Mouse (Mus musculus) kidney, postnatal 4 days (tissue): ENCODE results near the gene Chchd6.

ENCODE experiments used
- DNase-seq, 2 experiments: peaks; one replicate each; pipeline ENCODE4 v3.0.0; 2021; ENCODE audit warnings: mixed read lengths in 2 of 2

Gene Chchd6

GRCm38 (mm10) chr6:89402406-89402805, 193.0 kb downstream of the Chchd6 start:
- DNase-seq = no peak

- no peak for DNase-seq
Observed at GRCm38 (mm10) chr6:89399564-89399963, 195.9 kb downstream of the Chchd6 start.

GRCm38 (mm10) chr6:89397919-89398318, 197.5 kb downstream of the Chchd6 start:
- no peak for DNase-seq

- no peak for DNase-seq
Observed at GRCm38 (mm10) chr6:89393820-89394219, 201.6 kb downstream of the Chchd6 start.

- DNase-seq = no peak
Observed at GRCm38 (mm10) chr6:89392213-89392612, 203.2 kb downstream of the Chchd6 start.

- no peak for DNase-seq
Observed at GRCm38 (mm10) chr6:89389771-89390170, 205.7 kb downstream of the Chchd6 start.

GRCm38 (mm10) chr6:89386956-89387355, 208.5 kb downstream of the Chchd6 start:
- no peak for DNase-seq

- DNase-seq = no peak
Observed at GRCm38 (mm10) chr6:89384699-89385098, 210.8 kb downstream of the Chchd6 start.

- no peak for DNase-seq
Observed at GRCm38 (mm10) chr6:89381851-89382250, 213.6 kb downstream of the Chchd6 start.

GRCm38 (mm10) chr6:89381172-89381571, 214.3 kb downstream of the Chchd6 start:
- DNase-seq = no peak

GRCm38 (mm10) chr6:89380751-89381150, 214.7 kb downstream of the Chchd6 start:
- DNase-seq = no peak

- DNase-seq = no peak
Observed at GRCm38 (mm10) chr6:89378264-89378663, 217.2 kb downstream of the Chchd6 start.

GRCm38 (mm10) chr6:89368812-89369211, 226.6 kb downstream of the Chchd6 start:
- peak in 1 of 2 experiments; percentile 40 for DNase-seq

GRCm38 (mm10) chr6:89364342-89364741, 231.1 kb downstream of the Chchd6 start:
- DNase-seq = peak; percentile 41 to 53

- DNase-seq = no peak
Observed at GRCm38 (mm10) chr6:89363107-89363451, 232.4 kb downstream of the Chchd6 start.

- DNase-seq = peak; percentile 65 to 82
Observed at GRCm38 (mm10) chr6:89362281-89363106, 233.0 kb downstream of the Chchd6 start, which contains the start of gene Plxna1. Gene Plxna1, minus strand, starts transcription at chr6:89362620.

GRCm38 (mm10) chr6:89361418-89362280, 233.8 kb downstream of the Chchd6 start:
- peak; percentile 71 to 80 for DNase-seq

- DNase-seq = no peak
Observed at GRCm38 (mm10) chr6:89360709-89361417, 234.6 kb downstream of the Chchd6 start.

GRCm38 (mm10) chr6:89359771-89360708, 235.4 kb downstream of the Chchd6 start:
- DNase-seq = peak in 1 of 2 experiments; percentile 42

GRCm38 (mm10) chr6:89359192-89359591, 236.3 kb downstream of the Chchd6 start:
- DNase-seq = no peak

- DNase-seq = no peak
Observed at GRCm38 (mm10) chr6:89355661-89356060, 239.8 kb downstream of the Chchd6 start.

- no peak for DNase-seq
Observed at GRCm38 (mm10) chr6:89354726-89355125, 240.7 kb downstream of the Chchd6 start.
